Mouse (Mus musculus) embryonic facial prominence, embryonic 12.5 days (tissue): ENCODE measurements around the gene Ttc34. TPM values are rescaled to one million over a fixed set of nuclear protein-coding genes. Genes with fewer than 3 reads are reported as not detected.

Experiments used
- ATAC-seq: fragments of 200-750 bp; cut with Nextera tagmentation; 2 replicates; pipeline ENCODE4 v1.8.0; 2017; ENCODE audit not compliant: insufficient number of reproducible peaks, insufficient read depth, low FRiP score, low TSS enrichment
- H3K27ac ChIP-seq: fragments of 300-500 bp; sonication (generic); 2 replicates; pipeline ENCODE4 v1.5.1; 2016; ENCODE audit warnings: mild to moderate bottlenecking
- H3K27me3 ChIP-seq: fragments of 300-500 bp; sonication (generic); 2 replicates; pipeline ENCODE4 v1.6.1; 2016; ENCODE audit warnings: mild to moderate bottlenecking, moderate library complexity
- H3K36me3 ChIP-seq: fragments of 300-500 bp; sonication (generic); 2 replicates; pipeline ENCODE4 v1.6.1; 2016; ENCODE audit warnings: mild to moderate bottlenecking
- H3K4me1 ChIP-seq: fragments of 300-500 bp; sonication (generic); 2 replicates; pipeline ENCODE4 v1.6.1; 2016
- H3K4me2 ChIP-seq: fragments of 300-500 bp; sonication (generic); replicated peaks from 2 replicates; pipeline ENCODE4 v1.6.1; 2016; ENCODE audit warnings: mild to moderate bottlenecking, moderate library complexity
- H3K4me3 ChIP-seq: fragments of 300-500 bp; sonication (generic); 2 replicates; pipeline ENCODE4 v1.5.1; 2016; ENCODE audit warnings: mild to moderate bottlenecking
- H3K9ac ChIP-seq: fragments of 300-500 bp; sonication (generic); 2 replicates; pipeline ENCODE4 v1.6.1; 2016; ENCODE audit warnings: mild to moderate bottlenecking, moderate library complexity
- H3K9me3 ChIP-seq: fragments of 300-500 bp; sonication (generic); 2 replicates; pipeline ENCODE4 v1.6.1; 2016; ENCODE audit warnings: mild to moderate bottlenecking, moderate library complexity
- WGBS: fragments of 180-500 bp; shearing (Covaris S2); methylation state at CpG from one replicate; pipeline ENCODE4 v1.1.7; 2016; 5-methylcytosine and 5-hydroxymethylcytosine counted together
- polyA plus RNA-seq: library from polyadenylated mRNA; unstranded; fragments of >200 nt; fragmentation: Nextera tagmentation; extraction: Ambion mirVana; gene quantifications from 2 replicates; pipeline ENCODE4 v1.2.1, GENCODE M21; 2016

The Ttc34 gene
- polyA plus RNA-seq, 1 experiment from 2014 or later = 0.38 TPM

DNA sequence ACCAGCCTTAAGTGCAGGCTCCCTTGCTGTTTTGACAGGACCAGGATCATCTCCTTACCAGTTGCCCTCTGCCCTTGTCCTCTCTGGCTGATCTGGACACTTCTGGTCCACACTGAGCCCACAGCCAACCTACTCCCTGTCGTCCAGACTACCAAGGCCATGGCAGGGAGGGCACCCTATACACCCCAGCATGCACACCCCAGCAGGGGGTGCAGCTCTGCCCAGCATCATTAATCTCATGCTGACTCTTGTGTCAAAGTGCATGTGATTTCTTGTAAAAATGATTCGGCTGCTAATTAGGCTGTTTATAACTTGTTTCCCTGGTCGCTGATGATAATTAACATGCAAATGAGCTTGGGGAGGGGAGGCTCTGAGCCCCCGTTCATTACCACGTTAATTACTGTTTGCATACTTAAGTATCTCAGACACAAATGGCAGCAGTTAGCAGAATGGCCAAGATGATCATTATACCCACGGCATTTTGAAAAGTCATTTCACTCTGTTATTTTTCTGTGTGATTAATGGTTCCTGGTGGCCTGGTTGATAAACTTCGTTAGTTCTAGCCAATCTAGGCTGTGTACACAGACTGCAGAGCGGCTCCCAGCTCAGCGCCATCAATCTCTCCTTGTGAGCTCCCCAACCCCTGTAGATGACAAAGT lies 5.2 kb upstream of the Ttc34 start:
- H3K36me3 ChIP-seq = no peaks in the 10 kb centered on the region
- no peak for ATAC-seq
- 0 out of 2 replicates have a peak, but pooled peaks cover 5% of the 10 kb centered on the region for H3K27me3 ChIP-seq
- H3K4me3 ChIP-seq = no peak overlapping the region
- 58% methylated on average over 9 of the region's 9 CpGs for WGBS
- no peak overlapping the region for H3K9ac ChIP-seq
- no peak overlapping the region for H3K27ac ChIP-seq
- H3K4me2 ChIP-seq = no peak overlapping the region
- no peaks in the 10 kb centered on the region for H3K9me3 ChIP-seq
- H3K4me1 ChIP-seq = peaks cover 12% of the 10 kb centered on the region

DNA sequence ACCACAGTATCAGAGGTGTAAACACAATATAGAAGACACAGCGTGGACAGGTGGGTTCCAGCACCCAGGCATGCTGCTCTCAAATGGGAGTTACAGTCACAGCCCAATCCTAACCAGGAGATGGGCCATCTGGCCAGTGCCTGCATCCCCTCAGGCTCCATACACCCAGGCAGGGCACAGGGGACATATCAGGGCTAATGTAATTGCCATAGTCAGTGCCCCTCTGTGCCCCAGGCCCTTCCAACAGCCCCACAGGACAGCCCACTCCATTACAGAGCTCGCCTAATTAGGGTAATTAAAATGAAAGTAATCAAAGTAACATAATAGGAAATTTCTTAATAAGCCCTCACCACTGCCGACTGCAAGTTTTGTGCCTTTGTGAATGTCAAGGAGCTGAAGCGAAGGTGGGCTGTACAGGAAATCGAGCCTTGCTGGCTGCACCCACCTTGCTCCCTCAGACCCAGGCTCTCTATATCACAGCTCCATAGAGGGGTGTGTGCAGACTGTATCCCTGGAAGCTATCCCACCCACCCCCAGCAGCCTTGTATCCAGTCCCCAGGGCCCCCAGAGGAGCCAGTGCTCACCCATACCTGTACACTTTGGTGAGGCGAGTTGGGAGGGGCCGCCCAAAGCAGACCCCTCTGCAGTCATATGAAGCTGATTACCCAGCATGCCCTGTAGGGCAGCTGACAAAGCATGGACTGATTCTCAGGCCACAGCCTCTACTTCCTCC lies 910 bp upstream of the Ttc34 start:
- Histone ChIP-seq H3K27me3 (0 out of 2 replicates have a peak, but pooled peaks cover 5% of the 10 kb centered on the region), H3K36me3 (no peaks in the 10 kb centered on the region), H3K27ac (no peak overlapping the region), H3K4me3 (no peak overlapping the region), H3K4me2 (no peak overlapping the region), H3K9ac (no peak overlapping the region), H3K9me3 (no peaks in the 10 kb centered on the region), H3K4me1 (peaks cover 4% of the 10 kb centered on the region; the same call in 1 of the 2 replicates)
- 67% methylated on average over 7 of the region's 7 CpGs for WGBS
- peak; percentile 42; the same call in 1 of the 2 replicates for ATAC-seq

DNA sequence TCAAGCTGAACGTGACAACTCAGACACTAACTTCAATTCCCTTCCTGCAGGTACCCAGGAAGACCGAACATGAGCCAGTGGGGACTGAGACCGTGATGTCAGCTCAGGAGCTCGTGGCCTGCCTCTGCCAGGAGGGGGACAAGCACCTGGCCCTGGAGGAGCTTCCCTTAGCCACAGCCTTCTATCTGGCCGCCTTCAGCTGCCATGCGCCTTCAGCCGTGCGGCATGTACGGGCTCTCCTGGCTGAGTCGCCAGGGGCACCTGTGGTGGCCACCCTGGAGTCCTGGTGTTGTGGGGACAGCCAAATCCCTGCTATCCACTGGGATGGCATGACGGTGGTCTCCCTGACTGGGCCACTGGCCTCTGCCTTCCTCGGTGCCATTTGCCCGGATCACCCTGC lies 1.5 kb downstream of the Ttc34 start:
- Histone ChIP-seq H3K9me3 (no peaks in the 10 kb centered on the region), H3K4me1 (peaks cover 4% of the 10 kb centered on the region; the same call in 1 of the 2 replicates), H3K27me3 (0 out of 2 replicates have a peak, but pooled peaks cover 1% of the 10 kb centered on the region), H3K4me3 (no peak overlapping the region), H3K27ac (no peak overlapping the region), H3K36me3 (no peaks in the 10 kb centered on the region), H3K9ac (no peak overlapping the region), H3K4me2 (no peak overlapping the region)
- 87% methylated on average over 13 of the region's 13 CpGs for WGBS
- no peak for ATAC-seq

DNA sequence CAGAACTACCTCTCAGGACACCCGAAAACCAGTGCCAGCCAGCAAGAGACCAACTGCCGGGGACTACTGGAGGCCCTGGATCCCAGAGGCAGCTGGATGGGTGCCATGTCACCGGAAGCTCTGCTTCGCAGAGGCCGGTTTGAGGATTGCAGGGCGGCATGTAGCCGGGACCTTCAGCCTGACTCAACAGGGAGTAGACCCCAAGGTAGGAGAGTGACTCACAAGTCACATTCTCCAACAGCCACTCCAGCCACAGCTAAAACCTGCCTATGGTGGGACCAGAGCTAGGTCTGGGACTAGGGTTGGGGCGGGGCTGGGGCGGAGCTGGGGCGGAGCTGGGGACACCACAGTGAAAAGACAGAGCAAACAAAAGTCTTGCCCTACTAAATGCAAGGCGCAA lies 2.1 kb downstream of the Ttc34 start:
- Histone ChIP-seq H3K36me3 (no peaks in the 10 kb centered on the region), H3K27ac (no peak overlapping the region), H3K4me2 (no peak overlapping the region), H3K27me3 (no peaks in the 10 kb centered on the region), H3K4me3 (no peak overlapping the region), H3K9me3 (no peaks in the 10 kb centered on the region), H3K4me1 (peaks cover 4% of the 10 kb centered on the region; the same call in 1 of the 2 replicates), H3K9ac (no peak overlapping the region)
- WGBS = 53% methylated on average over 11 of the region's 11 CpGs
- ATAC-seq = no peak

DNA sequence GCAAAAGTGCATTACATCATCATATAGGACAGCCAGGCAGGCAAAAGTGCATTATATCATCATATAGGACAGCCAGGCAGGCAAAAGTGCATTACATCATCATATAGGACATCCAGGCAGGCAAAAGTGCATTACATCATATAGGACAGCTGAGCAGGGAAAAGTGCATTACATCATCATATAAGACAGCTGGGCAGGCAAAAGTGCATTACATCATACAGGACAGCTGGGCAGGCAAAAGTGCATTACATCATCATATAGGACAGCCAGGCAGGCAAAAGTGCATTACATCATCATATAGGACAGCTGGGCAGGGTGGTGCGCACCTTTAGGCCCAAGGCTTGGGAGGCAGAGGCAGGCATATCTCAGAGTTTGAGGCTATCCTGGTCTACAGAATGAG lies 15.4 kb downstream of the Ttc34 start:
- 89% methylated on average over 1 of the region's 1 CpGs for WGBS
- Histone ChIP-seq H3K4me2 (no peak overlapping the region), H3K27ac (no peak overlapping the region), H3K9ac (no peak overlapping the region), H3K4me1 (no peaks in the 10 kb centered on the region), H3K27me3 (peaks cover 31% of the 10 kb centered on the region), H3K9me3 (no peaks in the 10 kb centered on the region), H3K4me3 (no peak overlapping the region), H3K36me3 (no peaks in the 10 kb centered on the region)
- ATAC-seq = no peak

DNA sequence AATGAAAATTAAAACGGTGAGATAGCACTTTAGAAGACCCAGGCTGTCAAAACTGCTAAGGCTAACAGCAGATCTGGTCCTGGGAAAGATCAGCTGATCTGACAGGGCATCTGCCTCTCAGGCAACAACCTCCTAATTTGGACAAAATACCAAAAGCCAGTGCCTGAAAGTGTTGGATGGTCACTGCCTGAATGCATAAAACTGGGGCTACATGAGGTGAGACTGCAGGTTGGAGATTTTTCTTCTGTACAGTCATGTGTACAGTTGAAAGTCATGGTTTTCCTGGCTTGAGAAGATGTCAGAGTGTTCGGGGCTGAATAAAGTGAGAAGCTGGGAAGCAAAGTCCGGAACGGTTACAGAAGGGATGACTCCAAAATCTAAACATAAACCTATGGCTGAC lies 16.6 kb downstream of the Ttc34 start:
- 81% methylated on average over 4 of the region's 4 CpGs for WGBS
- no peaks in the 10 kb centered on the region for H3K9me3 ChIP-seq
- peaks cover 34% of the 10 kb centered on the region for H3K27me3 ChIP-seq
- H3K9ac ChIP-seq = no peak overlapping the region
- no peaks in the 10 kb centered on the region for H3K36me3 ChIP-seq
- H3K4me3 ChIP-seq = no peak overlapping the region
- no peak overlapping the region for H3K27ac ChIP-seq
- H3K4me2 ChIP-seq = no peak overlapping the region
- H3K4me1 ChIP-seq = no peaks in the 10 kb centered on the region
- no peak for ATAC-seq

DNA sequence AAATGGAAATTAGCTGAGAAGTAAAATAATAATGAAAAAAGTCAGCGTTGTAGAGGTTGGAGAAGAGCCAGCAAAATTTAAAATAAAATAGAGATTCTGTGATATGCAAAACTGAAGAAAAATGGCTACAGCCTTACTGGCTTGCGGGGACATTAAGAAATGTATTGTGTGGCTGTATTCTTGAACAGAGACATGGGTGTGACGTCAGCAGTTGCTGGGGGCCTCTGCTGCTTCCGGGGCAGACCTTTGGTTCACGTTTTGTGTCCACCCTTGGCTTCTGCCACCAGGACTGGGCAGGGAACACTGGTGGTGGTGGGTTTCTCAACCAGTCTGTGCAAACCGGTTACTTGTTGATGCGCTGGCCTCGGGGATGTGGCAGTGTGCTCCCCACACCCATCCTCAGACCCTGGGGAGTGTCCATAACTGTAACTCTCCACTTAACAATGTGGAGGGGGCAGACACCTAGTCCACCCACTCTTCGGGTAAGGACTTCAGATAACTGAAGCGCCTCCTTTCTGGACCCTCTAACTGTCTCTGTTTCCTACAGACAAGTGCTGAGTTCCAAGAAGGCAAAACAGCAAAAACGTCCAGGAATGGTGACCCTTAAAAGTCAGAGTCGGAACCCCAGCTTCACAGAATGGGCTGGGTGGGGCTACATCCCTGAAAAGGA lies 17.6 kb downstream of the Ttc34 start:
- H3K4me3 ChIP-seq = no peak overlapping the region
- no peak for ATAC-seq

DNA sequence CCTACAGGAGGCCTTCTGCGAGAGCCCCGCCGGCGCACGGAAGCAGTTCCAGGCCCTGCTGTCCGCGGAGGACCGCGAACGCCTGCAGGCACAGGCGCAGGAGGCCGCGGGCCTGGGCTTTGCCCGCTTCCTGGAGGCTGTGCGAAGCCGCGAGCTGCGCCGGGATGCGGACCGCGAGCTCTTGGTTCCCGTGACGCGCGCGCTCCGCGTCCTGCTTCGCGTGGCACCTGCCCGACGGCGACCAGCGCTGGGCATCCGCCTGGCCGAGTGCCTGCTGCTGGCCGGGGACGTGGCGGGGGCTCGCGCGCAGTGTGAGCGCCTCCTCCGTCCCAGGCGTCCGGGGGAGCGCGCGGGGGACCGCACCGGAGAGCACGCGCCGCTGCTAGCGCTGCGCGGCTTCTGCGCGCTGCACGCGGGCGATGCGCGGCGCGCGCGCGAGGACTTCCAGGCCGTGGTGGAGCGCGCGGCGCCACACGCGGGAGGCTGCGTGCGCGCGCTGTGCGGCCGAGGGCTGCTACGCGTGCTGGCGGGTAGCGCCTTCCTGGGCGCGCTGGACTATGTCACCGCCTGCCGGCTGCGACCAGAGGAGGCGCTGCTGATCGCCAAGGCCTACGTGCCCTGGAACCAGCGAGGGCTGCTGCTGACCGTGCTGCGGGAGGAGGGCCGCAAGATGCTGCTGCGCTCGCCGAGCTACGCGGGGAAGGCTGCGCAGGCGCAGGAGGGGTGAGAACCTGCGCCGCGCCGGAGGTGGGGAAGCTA lies 18.6 kb downstream of the Ttc34 start:
- H3K27me3 ChIP-seq = peaks cover 41% of the 10 kb centered on the region
- H3K9me3 ChIP-seq = no peaks in the 10 kb centered on the region
- under 1% methylated on average over 110 of the region's 110 CpGs for WGBS
- ATAC-seq = peak; percentile 91
- H3K36me3 ChIP-seq = no peaks in the 10 kb centered on the region
- H3K4me2 ChIP-seq = peak overlapping the region; percentile 86
- H3K27ac ChIP-seq = no peak overlapping the region; the same call in 1 of the 2 replicates
- H3K9ac ChIP-seq = peak overlapping the region; percentile 24; the same call in 1 of the 2 replicates
- peak overlapping the region; percentile 45 for H3K4me3 ChIP-seq
- H3K4me1 ChIP-seq = no peaks in the 10 kb centered on the region

More for the DNA sequence above, 17.6 kb downstream of the Ttc34 start:
- WGBS = 53% methylated on average over 12 of the region's 12 CpGs
- Histone ChIP-seq H3K9me3 (no peaks in the 10 kb centered on the region), H3K36me3 (no peaks in the 10 kb centered on the region), H3K27me3 (peaks cover 41% of the 10 kb centered on the region), H3K27ac (no peak overlapping the region), H3K9ac (no peak overlapping the region), H3K4me1 (no peaks in the 10 kb centered on the region), H3K4me2 (0 out of 2 replicates have a peak overlapping the region, but pooled peaks have one; percentile 86)

DNA sequence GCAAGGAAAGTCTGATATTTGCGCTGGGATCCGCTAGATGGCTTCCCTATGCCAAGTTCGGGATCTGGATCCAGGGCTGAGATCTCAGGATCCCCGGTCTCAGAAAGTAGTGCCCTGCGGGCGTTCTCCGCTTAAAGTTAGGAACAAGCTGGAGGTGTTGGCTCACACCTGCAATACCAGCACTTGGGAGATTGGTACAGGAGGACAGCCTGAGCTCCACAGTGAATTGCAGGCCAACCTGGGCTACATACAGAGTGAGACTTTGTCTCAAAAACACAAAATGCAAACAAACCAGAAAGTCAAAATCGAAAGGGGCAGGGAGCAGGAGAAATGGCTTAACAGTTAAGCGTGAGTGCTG lies 19.2 kb downstream of the Ttc34 start:
- WGBS = 19% methylated on average over 9 of the region's 9 CpGs

DNA sequence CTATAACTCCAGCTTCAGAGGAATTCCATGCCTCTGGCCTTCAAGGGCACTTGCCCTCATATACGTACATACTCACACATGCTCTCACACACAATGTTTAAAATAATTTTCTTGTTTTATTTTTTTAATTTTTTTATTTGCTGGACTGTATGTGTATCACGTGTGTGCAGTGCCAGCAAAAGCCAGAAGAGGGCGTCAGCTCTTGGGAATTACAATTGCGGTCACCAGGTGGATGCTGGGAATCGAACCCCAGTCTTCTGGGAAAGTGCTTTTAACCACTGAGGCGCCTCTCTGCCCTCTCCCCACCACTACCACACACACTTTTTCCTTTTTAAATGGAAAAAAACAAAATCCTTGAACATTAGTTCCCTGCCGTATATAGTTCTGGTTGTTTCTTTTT lies 19.6 kb downstream of the Ttc34 start:
- no peak overlapping the region for H3K27ac ChIP-seq

More for the DNA sequence above, 19.2 kb downstream of the Ttc34 start:
- ATAC-seq = peak; percentile 32; the same call in 1 of the 2 replicates
- no peaks in the 10 kb centered on the region for H3K4me1 ChIP-seq
- peak overlapping the region; percentile 24; the same call in 1 of the 2 replicates for H3K9ac ChIP-seq
- peak overlapping the region; percentile 86 for H3K4me2 ChIP-seq
- H3K27me3 ChIP-seq = peaks cover 41% of the 10 kb centered on the region
- H3K9me3 ChIP-seq = no peaks in the 10 kb centered on the region
- H3K27ac ChIP-seq = no peak overlapping the region
- peak overlapping the region; percentile 45 for H3K4me3 ChIP-seq
- H3K36me3 ChIP-seq = no peaks in the 10 kb centered on the region

More for the DNA sequence above, 19.6 kb downstream of the Ttc34 start:
- no peak for ATAC-seq
- 89% methylated on average over 7 of the region's 7 CpGs for WGBS
- Histone ChIP-seq H3K4me3 (peak overlapping the region; percentile 45; the same call in 1 of the 2 replicates), H3K36me3 (no peaks in the 10 kb centered on the region), H3K27me3 (peaks cover 41% of the 10 kb centered on the region), H3K4me2 (peak overlapping the region; percentile 86), H3K9ac (no peak overlapping the region), H3K4me1 (no peaks in the 10 kb centered on the region), H3K9me3 (no peaks in the 10 kb centered on the region)
